Mouse (Mus musculus): ENCODE measurements at regions not wholly inside any gene's neighbourhood (a gene's known extent, or its start where the extent isn't known, plus 50 kb on each side); places are given as distances from the start of the nearest gene placed in this dataset.

GRCm38 (mm10) chr12:7192591-7192990 is 784.9 kb upstream of the Apob start:
- DNase-seq (ENCODE audit: extremely low spot score, low spot score) = no peak

GRCm38 (mm10) chr12:7198098-7198497 is 779.4 kb upstream of the Apob start:
- DNase-seq (ENCODE audit: extremely low spot score, low spot score) = no peak

GRCm38 (mm10) chr12:7200879-7201278 is 776.6 kb upstream of the Apob start:
- no peak for DNase-seq (ENCODE audit: extremely low spot score, low spot score)

GRCm38 (mm10) chr12:7215686-7216085 is 761.8 kb upstream of the Apob start:
- DNase-seq (ENCODE audit: extremely low spot score, low spot score) = no peak

GRCm38 (mm10) chr12:7217499-7217898 is 759.9 kb upstream of the Apob start:
- no peak for DNase-seq (ENCODE audit: extremely low spot score, low spot score)

GRCm38 (mm10) chr12:7228124-7228523 is 749.3 kb upstream of the Apob start:
- DNase-seq (ENCODE audit: extremely low spot score, low spot score) = no peak

GRCm38 (mm10) chr12:7228541-7229225 is 748.8 kb upstream of the Apob start:
- no peak for DNase-seq (ENCODE audit: extremely low spot score, low spot score)

GRCm38 (mm10) chr12:7250324-7250723 is 727.1 kb upstream of the Apob start:
- DNase-seq (ENCODE audit: extremely low spot score, low spot score) = peak; percentile 13

GRCm38 (mm10) chr12:7270587-7270986 is 706.9 kb upstream of the Apob start:
- no peak for DNase-seq (ENCODE audit: extremely low spot score, low spot score)

- no peak for DNase-seq (ENCODE audit: extremely low spot score, low spot score)
These were observed 693.0 kb upstream of the Apob start for GRCm38 (mm10) chr12:7284354-7285036.

- no peak for DNase-seq (ENCODE audit: extremely low spot score, low spot score)
These were observed 685.9 kb upstream of the Apob start for GRCm38 (mm10) chr12:7291557-7291956.

- DNase-seq (ENCODE audit: extremely low spot score, low spot score) = no peak
These were observed 680.4 kb upstream of the Apob start for GRCm38 (mm10) chr12:7297026-7297425.

GRCm38 (mm10) chr12:7321453-7321852 is 656.0 kb upstream of the Apob start:
- no peak for DNase-seq (ENCODE audit: extremely low spot score, low spot score)

- DNase-seq (ENCODE audit: extremely low spot score, low spot score) = no peak
These were observed 648.8 kb upstream of the Apob start for GRCm38 (mm10) chr12:7328620-7329019.

Data from neural tube, embryonic 10.5 days (tissue).